Mouse (Mus musculus): ENCODE data around the gene Ufm1. TPM values are rescaled to one million over a fixed set of nuclear protein-coding genes. Genes with fewer than 3 reads are reported as not detected.

Ufm1 gene
- polyA plus RNA-seq (2012; rRNA removed): 42.5 and 43.0 TPM in 2 replicates

- peak; percentile 91 to 96 for DNase-seq (ENCODE audit: extremely low spot score in 1 of 2, low spot score in 1 of 2)
Measured at GRCm38 (mm10) chr3:53863383-53864220, at the start of gene Ufm1. TSS of gene Ufm1 (minus strand) at chr3:53863830.

GRCm38 (mm10) chr3:53890619-53891540 is 27.2 kb upstream of the Ufm1 start:
- peak; percentile 79 to 82 for DNase-seq (ENCODE audit: extremely low spot score in 1 of 2, low spot score in 1 of 2)

GRCm38 (mm10) chr3:53871596-53871995 is 8.0 kb upstream of the Ufm1 start:
- DNase-seq (ENCODE audit: extremely low spot score in 1 of 2, low spot score in 1 of 2): no peak

- no peak for DNase-seq (ENCODE audit: extremely low spot score in 1 of 2, low spot score in 1 of 2)
Measured at GRCm38 (mm10) chr3:53870482-53870881, 6.9 kb upstream of the Ufm1 start.

- DNase-seq (ENCODE audit: extremely low spot score in 1 of 2, low spot score in 1 of 2): no peak
Measured at GRCm38 (mm10) chr3:53869263-53869662, 5.6 kb upstream of the Ufm1 start.

- no peak for DNase-seq (ENCODE audit: extremely low spot score in 1 of 2, low spot score in 1 of 2)
Measured at GRCm38 (mm10) chr3:53868212-53868611, 4.6 kb upstream of the Ufm1 start.

- DNase-seq (ENCODE audit: extremely low spot score in 1 of 2, low spot score in 1 of 2): no peak
Measured at GRCm38 (mm10) chr3:53854831-53855230, 8.8 kb downstream of the Ufm1 start.

- DNase-seq (ENCODE audit: extremely low spot score in 1 of 2, low spot score in 1 of 2): no peak
Measured at GRCm38 (mm10) chr3:53854261-53854660, 9.4 kb downstream of the Ufm1 start.

GRCm38 (mm10) chr3:53848262-53848661 is 15.4 kb downstream of the Ufm1 start:
- DNase-seq (ENCODE audit: extremely low spot score in 1 of 2, low spot score in 1 of 2): peak in 1 of 2 experiments; percentile 21

GRCm38 (mm10) chr3:53847726-53848125 is 15.9 kb downstream of the Ufm1 start:
- DNase-seq (ENCODE audit: extremely low spot score in 1 of 2, low spot score in 1 of 2): no peak

- DNase-seq (ENCODE audit: extremely low spot score in 1 of 2, low spot score in 1 of 2): no peak
Measured at GRCm38 (mm10) chr3:53846206-53846928, 17.3 kb downstream of the Ufm1 start.

- DNase-seq (ENCODE audit: extremely low spot score in 1 of 2, low spot score in 1 of 2): no peak
Measured at GRCm38 (mm10) chr3:53844786-53845185, 18.8 kb downstream of the Ufm1 start, which contains the start of gene Gm10985. TSS of gene Gm10985 (plus strand) at chr3:53845086.

GRCm38 (mm10) chr3:53834238-53834637 is 29.4 kb downstream of the Ufm1 start:
- peak in 1 of 2 experiments; percentile 33 for DNase-seq (ENCODE audit: extremely low spot score in 1 of 2, low spot score in 1 of 2)

GRCm38 (mm10) chr3:53813421-53813977 is 50.1 kb downstream of the Ufm1 start:
- DNase-seq (ENCODE audit: extremely low spot score in 1 of 2, low spot score in 1 of 2): no peak

Other genes starting within 250 kb of the Ufm1 start
- gene Frem2, start 206.5 kb downstream of the Ufm1 start, polyA plus RNA-seq (2012; rRNA removed): 1.1 and 1.2 TPM in 2 replicates
- not detected in 2 replicates for gene Gm10985, start 18.7 kb downstream of the Ufm1 start, polyA plus RNA-seq (2012; rRNA removed)